Mouse (Mus musculus): ENCODE measurements around the gene Fuca1.
A peak's percentile ranks its signal among the peaks of the same experiment; 100 is the strongest.
"Not testable (repeated sequence)": the region's sequence is repeated elsewhere in the genome, so short reads cannot be mapped to it uniquely, and the experiment has no call there.

Fuca1 gene

DNA sequence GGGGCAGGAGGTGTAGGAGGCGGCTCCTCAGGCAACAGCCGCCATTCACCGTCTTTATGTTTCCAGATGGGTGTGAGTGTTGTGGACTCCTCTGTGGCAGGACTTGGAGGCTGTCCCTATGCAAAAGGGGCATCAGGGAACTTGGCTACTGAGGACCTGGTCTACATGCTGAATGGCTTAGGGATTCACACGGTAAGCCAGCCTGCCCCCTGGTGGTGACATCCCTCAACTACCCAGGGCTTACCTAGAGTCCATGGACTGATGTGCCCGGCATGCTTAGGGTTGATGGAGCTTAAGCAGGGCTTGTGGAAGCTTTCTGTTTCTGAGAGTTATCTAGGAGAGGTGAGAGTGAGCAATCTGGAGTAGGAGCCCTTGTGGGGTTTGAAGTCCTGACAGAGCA, 40.2 kb downstream of the Fuca1 start:
- peak; percentile 77 for DNase-seq

DNA sequence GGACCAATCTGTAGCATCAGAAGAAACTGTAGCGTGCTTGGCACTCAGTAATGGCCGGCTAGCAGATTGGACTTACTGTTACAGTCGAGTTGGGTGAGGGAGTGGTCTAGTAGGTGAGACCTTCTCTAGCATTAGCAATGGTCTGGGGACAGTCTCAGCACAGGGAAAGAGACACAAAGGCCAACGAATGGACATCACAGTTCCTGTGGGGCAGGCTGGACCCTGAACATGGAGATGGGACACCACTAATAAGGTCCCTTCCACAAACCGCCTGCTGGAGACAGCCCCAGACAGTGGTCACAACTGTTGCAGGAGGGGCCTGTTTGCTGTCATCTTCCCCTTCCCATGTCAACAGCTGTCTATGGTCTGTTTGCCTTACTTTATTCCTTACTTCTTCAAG, 41.2 kb downstream of the Fuca1 start:
- DNase-seq, result no peak

DNA sequence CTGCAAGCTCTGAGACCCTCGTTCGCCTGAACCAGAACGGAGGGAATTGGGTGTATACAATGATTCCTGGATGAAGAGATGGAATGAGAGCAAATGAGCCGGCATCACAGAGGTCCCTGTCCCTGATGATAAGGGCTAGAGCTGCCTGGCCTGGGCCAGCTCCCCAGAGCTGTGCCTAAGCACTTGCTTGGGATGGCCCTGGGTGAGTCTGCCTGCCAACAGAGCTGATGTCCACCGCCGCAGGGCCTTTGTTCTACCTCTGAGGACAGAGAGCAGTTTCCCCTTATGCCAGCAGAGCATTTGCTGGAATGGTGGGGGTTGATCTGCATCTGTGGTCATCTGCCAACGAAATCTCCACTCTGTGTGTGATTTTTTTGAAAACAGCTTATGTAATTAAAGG, 41.7 kb downstream of the Fuca1 start:
- no peak for DNase-seq

DNA sequence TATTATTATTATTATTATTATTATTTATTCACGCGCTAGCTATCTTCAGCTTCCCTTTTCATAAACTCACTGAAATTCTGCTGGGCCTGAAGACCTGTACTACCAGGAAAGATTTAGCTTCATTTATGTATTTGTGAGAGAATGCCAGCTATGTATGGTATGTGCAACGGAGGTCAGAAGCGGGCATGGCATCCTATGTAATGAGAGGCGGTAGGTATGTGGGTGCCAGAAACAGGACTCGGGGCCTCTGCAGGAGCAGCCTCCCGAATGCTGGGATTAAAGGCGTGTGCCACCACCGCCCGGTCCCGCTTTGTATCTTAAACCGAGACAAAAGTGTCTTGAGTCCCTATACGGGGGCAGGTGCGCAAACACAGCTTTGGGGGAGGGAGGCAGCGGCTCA, 42.4 kb downstream of the Fuca1 start:
- no peak for DNase-seq

DNA sequence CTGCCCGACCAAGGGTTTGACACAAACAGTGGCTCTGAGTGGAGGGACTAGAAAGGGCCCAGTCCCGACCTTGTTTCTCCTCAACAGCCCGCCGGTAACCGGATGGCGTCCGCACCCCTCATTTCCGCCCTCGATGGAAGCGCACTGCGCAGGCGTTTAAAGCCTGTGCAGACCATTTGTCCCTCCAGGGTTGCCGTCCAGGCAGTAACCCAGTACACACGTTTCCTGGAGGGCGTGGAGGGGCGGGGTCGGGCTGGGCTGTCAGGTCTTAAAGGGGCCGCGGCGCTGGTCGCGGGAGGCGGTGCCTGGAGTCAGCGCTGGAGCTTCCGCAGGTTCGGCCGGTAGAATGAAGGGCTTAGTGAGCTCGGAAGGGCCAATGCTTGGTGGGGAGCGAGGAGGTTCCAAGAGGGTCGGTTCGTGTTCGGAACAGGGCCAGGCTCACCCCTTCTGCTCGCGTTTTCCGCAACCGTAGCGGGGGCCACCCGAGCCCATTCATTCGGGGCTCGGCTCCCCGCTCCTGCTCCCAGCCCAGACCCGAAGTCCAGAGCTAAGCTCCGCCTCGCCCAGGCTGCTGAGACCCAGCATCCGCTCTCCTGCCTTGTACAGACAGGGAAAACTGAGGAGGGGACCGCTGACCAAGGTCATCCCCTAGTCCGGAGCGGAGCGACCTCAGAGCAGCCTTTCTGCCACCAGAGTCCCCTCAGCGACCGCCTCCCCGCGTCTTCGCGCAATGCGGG, 43.1 kb downstream of the Fuca1 start, which contains the start of gene Gale:
Gale (plus strand) TSS at position 271 of the 737 bp plus-strand sequence.
- peak; percentile 95 for DNase-seq

GRCm38 (mm10) chr4:135964426-135964825, 43.9 kb downstream of the Fuca1 start:
- peak; percentile 59 for DNase-seq

GRCm38 (mm10) chr4:135965113-135965512, 44.6 kb downstream of the Fuca1 start:
- DNase-seq, result no peak

DNA sequence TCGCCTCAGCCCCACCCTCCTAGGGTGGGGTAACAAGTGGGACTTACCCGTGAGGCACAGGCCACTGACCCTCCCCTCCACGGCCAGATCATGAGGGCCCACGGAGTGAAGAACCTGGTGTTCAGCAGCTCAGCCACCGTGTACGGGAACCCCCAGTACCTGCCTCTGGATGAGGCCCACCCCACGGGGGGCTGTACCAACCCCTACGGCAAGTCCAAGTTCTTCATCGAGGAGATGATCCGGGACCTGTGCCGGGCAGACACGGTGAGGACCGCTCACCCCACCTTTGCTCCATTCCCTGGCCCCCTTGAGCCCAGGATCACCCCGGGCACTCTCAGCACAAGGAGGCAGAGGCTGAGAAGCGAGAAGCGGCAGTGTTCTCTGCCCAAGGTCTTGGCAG, 45.7 kb downstream of the Fuca1 start:
- DNase-seq, result no peak

DNA sequence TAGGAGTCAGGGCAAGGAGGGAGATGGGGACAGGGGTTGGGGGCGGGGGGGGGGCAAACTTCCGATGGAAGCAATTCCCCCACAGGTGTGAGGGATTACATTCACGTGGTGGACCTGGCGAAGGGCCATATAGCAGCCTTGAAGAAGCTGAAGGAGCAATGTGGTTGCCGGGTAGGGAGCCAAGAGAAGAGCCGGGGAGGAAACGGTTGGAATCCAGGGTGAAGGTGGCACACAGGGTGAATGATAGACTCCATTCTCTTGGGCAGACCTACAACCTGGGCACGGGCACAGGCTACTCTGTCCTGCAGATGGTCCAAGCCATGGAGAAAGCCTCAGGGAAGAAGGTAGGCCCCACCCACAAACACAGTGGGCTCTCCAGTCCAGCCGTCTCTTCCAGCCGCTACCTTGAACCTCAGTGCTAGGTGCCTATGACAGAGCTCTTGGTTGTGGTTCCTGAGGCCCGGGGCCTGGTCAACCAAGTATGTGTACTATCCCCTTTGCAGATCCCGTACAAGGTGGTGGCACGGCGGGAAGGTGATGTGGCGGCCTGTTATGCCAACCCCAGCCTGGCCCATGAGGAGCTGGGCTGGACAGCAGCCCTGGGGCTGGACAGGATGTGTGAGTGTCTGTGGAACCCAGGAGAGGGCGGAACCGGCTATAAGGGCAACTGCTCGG, 46.7 kb downstream of the Fuca1 start:
- DNase-seq, result no peak

- DNase-seq, result no peak
Measured at GRCm38 (mm10) chr4:135968271-135968869, 47.8 kb downstream of the Fuca1 start.

- no peak for DNase-seq
Measured at GRCm38 (mm10) chr4:135969070-135969750, 48.7 kb downstream of the Fuca1 start.

DNA sequence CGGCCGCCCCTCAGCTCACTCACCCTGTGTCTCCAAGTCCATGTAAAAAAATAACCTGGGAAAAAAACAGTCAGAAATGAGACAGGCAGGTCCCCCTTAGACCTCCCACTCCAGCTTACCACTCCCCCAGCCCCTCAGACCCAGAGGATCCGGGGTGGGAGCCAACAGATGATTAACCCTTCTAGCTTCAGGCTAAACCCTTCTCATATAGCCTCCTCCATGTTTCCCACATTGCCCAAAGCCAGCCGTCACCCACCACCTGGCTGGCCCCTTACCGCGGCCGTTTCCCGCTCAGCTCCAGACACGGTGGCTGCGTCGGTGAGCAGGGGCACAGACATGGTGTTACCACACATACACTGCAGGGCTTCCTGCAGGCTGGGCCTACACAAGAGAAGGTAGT, 50.0 kb downstream of the Fuca1 start:
- no peak for DNase-seq

DNA sequence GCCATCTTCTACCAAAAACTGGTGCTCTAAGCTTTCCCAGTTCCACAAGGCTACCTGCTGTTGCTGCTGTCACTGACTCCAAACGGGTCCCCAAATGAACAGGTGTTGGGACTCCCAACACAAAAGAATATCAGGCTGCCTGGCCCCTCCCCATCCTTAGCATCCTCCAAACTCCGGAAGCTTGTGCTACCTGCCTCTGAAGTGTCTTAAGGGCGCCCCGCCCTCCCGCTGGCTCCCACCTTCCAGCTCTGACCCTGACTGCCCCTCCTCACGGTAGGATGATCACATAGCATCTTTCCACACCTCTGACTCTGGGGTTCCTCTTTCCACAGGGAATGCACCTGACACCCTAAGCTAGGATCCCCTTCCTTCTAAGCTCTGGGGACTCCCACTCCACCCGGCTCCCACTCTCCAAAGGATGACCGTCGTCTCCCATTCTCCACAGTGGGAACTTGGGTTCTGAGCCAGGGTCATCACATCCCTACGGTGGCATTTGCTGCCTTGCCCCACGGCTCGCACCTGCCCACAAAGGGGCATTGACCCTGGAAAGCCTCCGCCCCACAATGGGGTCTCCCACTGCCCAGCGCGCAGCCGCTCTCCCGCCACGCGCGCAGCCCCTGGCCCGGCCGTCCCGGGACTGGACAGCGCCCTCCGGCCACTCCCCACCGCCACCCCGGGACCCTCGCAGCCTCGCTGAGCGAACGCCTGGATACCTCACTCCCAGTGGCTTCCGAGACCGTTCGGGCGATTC, 51.4 kb downstream of the Fuca1 start:
- DNase-seq, result no peak

- peak; percentile 90 for DNase-seq
Measured at GRCm38 (mm10) chr4:135972556-135972906, 52.0 kb downstream of the Fuca1 start, which contains the start of gene Lypla2. Gene Lypla2, minus strand, starts transcription at chr4:135972626.

GRCm38 (mm10) chr4:135972911-135973811, 52.6 kb downstream of the Fuca1 start:
- DNase-seq, result no peak

- no peak for DNase-seq
Measured at GRCm38 (mm10) chr4:135976146-135976545, 55.6 kb downstream of the Fuca1 start.

DNA sequence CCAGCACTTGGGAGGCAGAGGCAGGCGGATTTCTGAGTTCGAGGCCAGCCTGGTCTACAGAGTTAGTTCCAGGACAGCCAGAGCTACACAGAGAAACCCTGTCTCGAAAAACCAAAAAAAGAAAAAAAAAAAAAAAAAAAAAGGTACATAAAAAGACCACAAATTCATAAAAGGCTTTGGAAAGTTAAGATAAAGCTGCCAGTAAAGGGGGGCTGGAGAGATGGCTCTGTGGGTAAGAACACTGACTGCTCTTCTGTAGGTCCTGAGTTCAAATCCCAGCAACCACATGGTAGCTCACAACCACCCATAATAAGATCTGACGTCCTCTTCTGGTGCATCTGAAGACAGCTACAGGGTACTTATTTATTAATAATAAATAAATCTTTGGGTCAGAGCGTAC, 59.7 kb downstream of the Fuca1 start:
- not testable (repeated sequence) for DNase-seq

- peak; percentile 91 for DNase-seq
Measured at GRCm38 (mm10) chr4:135981524-135982063, 61.1 kb downstream of the Fuca1 start.

DNA sequence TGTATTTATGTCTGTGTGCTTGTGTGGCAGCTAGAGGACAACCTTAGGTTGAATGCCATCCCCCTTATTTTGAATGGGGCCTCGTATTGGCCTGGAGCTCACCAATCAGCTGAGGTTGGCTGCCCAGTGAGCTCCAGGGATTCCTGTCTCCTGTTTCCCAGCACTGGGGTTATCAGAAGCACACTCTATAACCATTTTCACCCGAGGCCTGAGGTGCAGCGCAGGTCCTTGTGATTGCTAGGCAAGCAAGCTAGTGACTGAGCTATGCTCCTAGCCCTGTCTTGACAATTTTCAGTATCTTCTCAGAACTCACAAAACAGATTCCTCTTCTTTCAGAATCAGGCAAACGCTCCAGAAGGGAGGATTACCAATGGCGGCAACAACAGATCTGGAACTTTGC, 64.0 kb downstream of the Fuca1 start:
- no peak for DNase-seq

- DNase-seq, result no peak
Measured at GRCm38 (mm10) chr4:135985193-135985592, 64.7 kb downstream of the Fuca1 start.

DNA sequence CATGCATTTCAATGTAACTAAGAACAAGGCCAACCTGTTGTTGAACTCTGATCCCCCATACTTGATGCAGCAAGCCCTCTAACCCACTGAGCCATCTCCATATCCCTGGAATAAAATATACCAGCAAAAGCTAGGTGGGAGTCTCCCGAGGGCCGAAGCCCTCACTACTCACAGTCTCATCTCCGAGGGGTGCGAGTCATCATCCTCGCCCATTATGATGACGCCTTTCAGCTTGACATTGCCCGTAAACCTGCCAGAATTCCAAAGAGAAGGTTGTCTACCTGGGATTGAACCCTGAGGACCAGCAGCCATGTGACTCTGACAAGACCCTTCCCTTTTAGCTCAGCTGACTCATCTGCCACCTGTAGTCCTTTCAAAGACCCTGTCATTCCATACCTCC, 65.2 kb downstream of the Fuca1 start:
- DNase-seq, result no peak

All from layer of hippocampus, adult 9-11 months (tissue).